Mouse (Mus musculus): ENCODE data around the gene Gm20388. TPM values are rescaled to one million over a fixed set of nuclear protein-coding genes. Genes with fewer than 3 reads are reported as not detected.
A peak's percentile ranks its signal among the peaks of the same experiment; 100 is the strongest.

The Gm20388 gene
- total and polyA plus RNA-seq, 2 experiments from 2014 or later = 51.3 TPM; not detected in 1

DNA sequence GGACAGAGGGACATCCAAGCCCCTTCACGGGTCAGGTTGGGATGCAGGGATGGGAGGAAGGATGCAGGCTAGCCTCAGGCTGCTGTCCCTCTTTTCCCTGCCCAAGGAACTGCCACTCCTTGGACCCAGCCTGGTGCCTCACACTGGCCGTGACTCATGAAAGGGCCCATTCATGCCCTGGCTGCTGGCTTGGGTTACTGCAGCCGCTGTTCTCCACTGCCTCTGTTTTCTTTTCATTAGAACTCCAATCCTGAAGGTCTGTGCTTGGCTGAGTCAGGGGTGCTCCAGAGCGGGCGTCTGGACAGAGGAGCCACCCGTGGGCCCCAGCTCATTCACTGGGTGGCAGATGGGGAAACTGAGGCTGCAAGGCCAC, 2314.0 kb downstream of the Gm20388 start:
- peak; percentile 82 for ATAC-seq
- no peak overlapping the region for H3K4me2 ChIP-seq (ENCODE audit: low read depth)
- no peaks in the 10 kb centered on the region for H3K9me3 ChIP-seq (ENCODE audit: low read length)
- H3K27ac ChIP-seq (ENCODE audit: low read depth, low read length) = 0 out of 2 replicates have a peak overlapping the region, but pooled peaks have one; percentile 15
- TF ChIP-seq CTCF (IDR thresholded peaks at IDR 0.05; ENCODE audit: low read depth) = no peak; the same call in none of the 2 replicates
- H3K4me1 ChIP-seq (ENCODE audit: insufficient read depth) = no peaks in the 10 kb centered on the region
- H3K27me3 ChIP-seq (ENCODE audit: insufficient read depth, low read length) = no peaks in the 10 kb centered on the region; the same call in 1 of the 2 replicates
- 34% methylated on average over 6 of the region's 6 CpGs for WGBS
- no peaks in the 10 kb centered on the region for H3K36me3 ChIP-seq (ENCODE audit: insufficient read depth)
- no peak overlapping the region for H3K9ac ChIP-seq
- DNase-seq = no peak
- H3K4me3 ChIP-seq (ENCODE audit: low read depth, low read length) = no peak overlapping the region

- H3K4me1 ChIP-seq (ENCODE audit: insufficient read depth) = no peaks in the 10 kb centered on the region
- ATAC-seq (no peak), DNase-seq (no peak)
- H3K4me3 ChIP-seq (ENCODE audit: low read depth, low read length) = no peak overlapping the region
- H3K4me2 ChIP-seq (ENCODE audit: low read depth) = no peak overlapping the region
- H3K9ac ChIP-seq = no peak overlapping the region
- WGBS = 73% methylated on average over 10 of the region's 10 CpGs
- H3K27ac ChIP-seq (ENCODE audit: low read depth, low read length) = no peak overlapping the region
- no peaks in the 10 kb centered on the region for H3K36me3 ChIP-seq (ENCODE audit: insufficient read depth)
- no peaks in the 10 kb centered on the region; the same call in 1 of the 2 replicates for H3K27me3 ChIP-seq (ENCODE audit: insufficient read depth, low read length)
- TF ChIP-seq CTCF (IDR thresholded peaks at IDR 0.05; ENCODE audit: low read depth) = no peak
- H3K9me3 ChIP-seq (ENCODE audit: low read length) = no peaks in the 10 kb centered on the region
These were observed 2314.8 kb downstream of the Gm20388 start for GRCm38 (mm10) chr8:122225446-122225845.

- Histone ChIP-seq H3K27me3 (ENCODE audit: insufficient read depth, low read length) (no peaks in the 10 kb centered on the region; the same call in 1 of the 2 replicates), H3K9me3 (ENCODE audit: low read length) (no peaks in the 10 kb centered on the region), H3K4me3 (ENCODE audit: low read depth, low read length) (no peak overlapping the region), H3K9ac (no peak overlapping the region), H3K4me2 (ENCODE audit: low read depth) (no peak overlapping the region), H3K27ac (ENCODE audit: low read depth, low read length) (no peak overlapping the region), H3K4me1 (ENCODE audit: insufficient read depth) (peaks cover 3% of the 10 kb centered on the region; the same call in 1 of the 2 replicates), H3K36me3 (ENCODE audit: insufficient read depth) (no peaks in the 10 kb centered on the region)
- no peak for DNase-seq
- ATAC-seq = no peak
- no peak for TF ChIP-seq CTCF (IDR thresholded peaks at IDR 0.05; ENCODE audit: low read depth)
- WGBS = 90% methylated on average over 6 of the region's 6 CpGs
These were observed 2316.7 kb downstream of the Gm20388 start for GRCm38 (mm10) chr8:122227345-122227744.

- H3K4me1 ChIP-seq (ENCODE audit: insufficient read depth) = peaks cover 3% of the 10 kb centered on the region; the same call in 1 of the 2 replicates
- DNase-seq = no peak
- H3K4me2 ChIP-seq (ENCODE audit: low read depth) = no peak overlapping the region
- ATAC-seq = no peak
- WGBS = 55% methylated on average over 11 of the region's 11 CpGs
- no peaks in the 10 kb centered on the region for H3K36me3 ChIP-seq (ENCODE audit: insufficient read depth)
- H3K27me3 ChIP-seq (ENCODE audit: insufficient read depth, low read length) = no peaks in the 10 kb centered on the region; the same call in 1 of the 2 replicates
- H3K4me3 ChIP-seq (ENCODE audit: low read depth, low read length) = no peak overlapping the region
- H3K9me3 ChIP-seq (ENCODE audit: low read length) = no peaks in the 10 kb centered on the region
- no peak overlapping the region for H3K9ac ChIP-seq
- TF ChIP-seq CTCF (IDR thresholded peaks at IDR 0.05; ENCODE audit: low read depth) = no peak
- no peak overlapping the region for H3K27ac ChIP-seq (ENCODE audit: low read depth, low read length)
These were observed 2318.3 kb downstream of the Gm20388 start for GRCm38 (mm10) chr8:122228792-122229575.

- H3K4me3 ChIP-seq (ENCODE audit: low read depth, low read length) = peak overlapping the region; percentile 55
- 1% methylated on average over 80 of the region's 98 CpGs for WGBS
- peaks cover 3% of the 10 kb centered on the region; the same call in 1 of the 2 replicates for H3K4me1 ChIP-seq (ENCODE audit: insufficient read depth)
- H3K27ac ChIP-seq (ENCODE audit: low read depth, low read length) = no peak overlapping the region
- H3K9me3 ChIP-seq (ENCODE audit: low read length) = no peaks in the 10 kb centered on the region
- no peaks in the 10 kb centered on the region for H3K36me3 ChIP-seq (ENCODE audit: insufficient read depth)
- H3K27me3 ChIP-seq (ENCODE audit: insufficient read depth, low read length) = no peaks in the 10 kb centered on the region; the same call in 1 of the 2 replicates
- ATAC-seq = peak; percentile 53
- peak overlapping the region; percentile 97 for H3K4me2 ChIP-seq (ENCODE audit: low read depth)
- TF ChIP-seq CTCF (IDR thresholded peaks at IDR 0.05; ENCODE audit: low read depth) = no peak
- peak; percentile 16 for DNase-seq
- peak overlapping the region; percentile 58 for H3K9ac ChIP-seq
These were observed 2319.4 kb downstream of the Gm20388 start for GRCm38 (mm10) chr8:122229819-122230711.

GRCm38 (mm10) chr8:122230712-122231337, 2320.2 kb downstream of the Gm20388 start:
- H3K9ac ChIP-seq = peak overlapping the region; percentile 58
- 3% methylated on average over 32 of the region's 32 CpGs for WGBS
- no peaks in the 10 kb centered on the region for H3K36me3 ChIP-seq (ENCODE audit: insufficient read depth)
- no peak overlapping the region for H3K27ac ChIP-seq (ENCODE audit: low read depth, low read length)
- peaks cover 3% of the 10 kb centered on the region; the same call in 1 of the 2 replicates for H3K4me1 ChIP-seq (ENCODE audit: insufficient read depth)
- peak overlapping the region; percentile 97 for H3K4me2 ChIP-seq (ENCODE audit: low read depth)
- peak overlapping the region; percentile 55 for H3K4me3 ChIP-seq (ENCODE audit: low read depth, low read length)
- TF ChIP-seq CTCF (IDR thresholded peaks at IDR 0.05; ENCODE audit: low read depth) = peak; percentile 90
- ATAC-seq (peak; percentile 77), DNase-seq (peak; percentile 77)
- no peaks in the 10 kb centered on the region for H3K9me3 ChIP-seq (ENCODE audit: low read length)
- no peaks in the 10 kb centered on the region; the same call in 1 of the 2 replicates for H3K27me3 ChIP-seq (ENCODE audit: insufficient read depth, low read length)

Data from forebrain, postnatal 0 days (tissue).